Comparison of ENCODE assay signal across 13 mouse cellular contexts in the genomic region with DNA sequence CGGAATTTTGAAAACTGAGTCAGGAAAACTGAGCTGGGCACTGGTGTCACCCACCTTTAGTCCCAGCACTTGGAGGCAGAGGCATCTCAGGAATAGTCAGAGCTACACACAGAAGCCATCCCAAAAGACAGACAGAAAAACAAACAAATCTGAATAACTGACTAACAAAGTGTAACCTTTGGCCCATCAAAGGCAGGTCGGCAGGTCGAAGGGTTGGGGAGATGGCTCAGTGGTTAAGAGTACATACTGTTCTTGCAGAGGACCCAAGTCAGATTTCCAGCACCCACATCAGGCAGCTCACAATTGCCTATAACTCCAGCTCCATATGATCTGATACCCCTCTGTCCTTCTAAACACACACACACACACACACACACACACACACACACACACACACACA.
"Had no signal": no experiment of that assay in that cellular context is flagged by ENCODE, and none has a peak within 500 bp of the region (broad histone marks: within the 10 kb centered on the region; RNA-seq: fewer than 3 reads in every experiment).

No protein-coding gene starts in this region.

- H3K4me2 ChIP-seq: hindbrain, embryonic 15.5 days; limb, embryonic 15.5 days; midbrain, embryonic 12.5 days; neural tube, embryonic 13.5 days had no signal

- H3K4me3 ChIP-seq: hindbrain, embryonic 15.5 days; limb, embryonic 15.5 days; midbrain, embryonic 12.5 days; neural tube, embryonic 13.5 days had no signal

- H3K9me3 ChIP-seq: hindbrain, embryonic 15.5 days; limb, embryonic 15.5 days; midbrain, embryonic 12.5 days; neural tube, embryonic 13.5 days had no signal

- H3K9ac ChIP-seq: hindbrain, embryonic 15.5 days; limb, embryonic 15.5 days; midbrain, embryonic 12.5 days; neural tube, embryonic 13.5 days had no signal

- H3K27me3 ChIP-seq: hindbrain, embryonic 15.5 days; limb, embryonic 15.5 days; midbrain, embryonic 12.5 days; neural tube, embryonic 13.5 days had no signal

- H3K36me3 ChIP-seq: hindbrain, embryonic 15.5 days; limb, embryonic 15.5 days; midbrain, embryonic 12.5 days; neural tube, embryonic 13.5 days had no signal

- ATAC-seq: midbrain, embryonic 16.5 days had no signal

- H3K27ac ChIP-seq: hindbrain, embryonic 15.5 days; limb, embryonic 15.5 days; midbrain, embryonic 12.5 days; neural tube, embryonic 13.5 days had no signal

- DNase-seq: layer of hippocampus, adult 9-11 months; layer of hippocampus, postnatal 36 days; lung, adult 18-20 months; retina, postnatal 1 day; right cerebral cortex, postnatal 4 days; spleen, adult 18-20 months; thymus, adult 2 months; thymus, postnatal 25 days had no signal
